Mouse (Mus musculus) heart, postnatal 36 days (tissue): ENCODE measurements around the gene Ccdc102a. TPM values are rescaled to one million over a fixed set of nuclear protein-coding genes. Genes with fewer than 3 reads are reported as not detected.
A peak's percentile ranks its signal among the peaks of the same experiment; 100 is the strongest.

Source experiments
- DNase-seq, 2 experiments: peaks; one replicate each; pipeline ENCODE4 v3.0.0; 2021 to 2022
- intact Hi-C: fragments of 180-260 bp; cut with DNase I; formaldehyde crosslinking; loops from one replicate; pipeline ENCODE4 v1.15.1; 2025
- total RNA-seq, 2 experiments: library from RNA; stranded (reverse); gene quantifications; 2 replicates each; pipeline ENCODE4 v1.2.3; 2021

Gene Ccdc102a
- total RNA-seq, 2 experiments from 2014 or later, result 6.8 to 6.9 TPM

DNA sequence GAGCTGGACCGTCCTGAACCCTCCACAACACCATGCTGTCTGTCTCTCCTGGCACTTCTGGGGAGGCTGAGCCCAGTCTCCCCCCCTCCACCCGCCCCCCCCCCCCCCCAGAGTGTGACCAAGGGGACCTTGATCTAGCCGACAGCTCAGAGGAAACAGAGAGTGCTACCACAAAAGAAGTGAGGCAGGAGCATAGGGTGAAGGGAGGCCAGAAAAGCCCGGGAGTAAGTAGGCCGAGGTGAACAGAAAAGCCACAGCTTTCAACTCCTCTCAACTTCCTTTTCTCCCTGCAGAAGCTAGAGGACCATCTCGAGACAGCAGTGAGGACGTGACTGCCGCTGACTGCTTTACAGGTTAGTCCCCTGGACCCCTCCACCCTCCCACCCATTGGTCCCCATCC lies 5.5 kb upstream of the Ccdc102a start, which contains the start of gene Adgrg5:
Gene Adgrg5 (plus strand): TSS at position 290 of the 400 bp plus-strand sequence.
- no peak for DNase-seq
- intact Hi-C loops, result no loop called here

DNA sequence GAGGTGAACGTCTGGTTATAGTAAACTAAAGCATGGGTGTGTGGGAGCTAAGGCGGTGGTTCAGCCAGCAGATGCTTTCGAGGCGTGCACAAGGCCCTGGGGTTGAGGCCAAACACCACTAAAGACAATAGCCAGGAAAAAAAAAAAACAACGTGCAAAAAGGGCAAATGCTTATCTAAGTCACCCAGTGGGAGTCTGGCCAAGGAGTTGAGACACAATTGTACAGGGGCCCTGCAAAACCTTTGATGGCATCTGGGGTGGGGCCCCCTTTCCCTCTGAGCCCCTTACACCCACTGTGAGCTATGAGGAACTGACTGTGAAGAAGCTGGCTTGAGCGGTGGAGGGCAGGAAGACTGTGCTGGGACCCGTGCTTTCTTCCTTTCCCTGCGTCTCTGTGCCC lies 4.7 kb upstream of the Ccdc102a start:
- peak; percentile 24 to 28 for DNase-seq
- intact Hi-C loops, result no loop called here

DNA sequence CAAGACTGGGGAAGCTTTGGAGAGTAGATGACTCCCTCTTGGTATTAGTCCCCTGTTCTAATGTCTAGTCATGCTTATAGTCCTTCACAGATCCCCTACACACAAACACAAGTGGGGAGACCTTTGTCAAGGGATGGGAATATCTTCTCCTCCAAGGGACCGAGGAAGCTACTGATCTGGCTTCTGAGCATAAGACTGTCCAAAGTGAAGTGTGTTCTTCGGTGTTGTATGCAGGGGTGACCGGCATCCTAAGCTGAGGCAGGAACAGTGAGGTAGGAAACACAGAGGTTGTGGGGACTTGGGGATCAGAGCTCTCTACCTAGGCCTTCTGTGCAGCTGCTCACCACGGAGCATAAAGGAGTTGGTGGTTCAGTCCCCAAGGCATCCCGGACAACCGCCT lies 4.3 kb upstream of the Ccdc102a start:
- no peak for DNase-seq
- intact Hi-C loops, result no loop called here

DNA sequence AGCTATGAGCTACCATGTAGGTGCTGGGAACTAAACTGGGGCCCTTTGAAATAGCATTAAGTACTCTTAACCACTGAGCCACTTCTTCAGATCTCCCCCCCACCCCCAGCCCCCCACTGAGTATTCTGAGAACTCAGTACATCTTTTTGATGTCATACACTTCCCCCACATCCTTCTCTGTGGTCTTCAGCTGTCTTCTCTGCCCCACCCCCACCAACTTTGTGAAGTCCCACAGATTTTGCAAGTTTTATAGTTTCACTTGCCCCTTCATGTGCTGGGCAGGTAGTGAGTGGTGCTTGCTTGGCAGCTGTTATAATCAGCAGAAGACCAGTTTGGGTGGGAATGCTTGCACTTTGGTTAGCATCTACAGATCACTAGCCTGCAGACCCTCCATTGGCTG lies 1.4 kb upstream of the Ccdc102a start:
- DNase-seq, result no peak
- intact Hi-C loops, result no loop called here

DNA sequence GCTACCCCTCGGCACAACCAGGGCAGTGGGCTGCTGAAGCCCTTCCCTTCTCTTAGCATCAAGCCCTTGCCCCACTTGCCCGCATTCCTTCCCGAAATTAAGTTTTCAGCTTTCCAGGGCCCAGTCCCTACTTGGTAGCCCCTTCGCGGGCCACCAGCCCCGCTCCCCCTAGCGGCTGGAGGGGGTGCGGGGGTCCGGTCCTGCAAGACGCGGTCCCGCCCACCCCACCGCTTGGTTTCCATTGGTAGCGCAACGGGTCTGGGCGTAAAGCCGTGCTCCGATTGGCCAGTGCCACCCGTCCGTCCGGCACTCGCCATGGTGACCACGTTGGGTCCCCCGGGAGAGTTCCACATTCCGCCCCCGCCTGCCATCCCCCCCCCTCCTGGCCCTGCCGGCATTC lies 546 bp downstream of the Ccdc102a start:
- peak; percentile 93 for DNase-seq
- intact Hi-C loops, result no loop called here

DNA sequence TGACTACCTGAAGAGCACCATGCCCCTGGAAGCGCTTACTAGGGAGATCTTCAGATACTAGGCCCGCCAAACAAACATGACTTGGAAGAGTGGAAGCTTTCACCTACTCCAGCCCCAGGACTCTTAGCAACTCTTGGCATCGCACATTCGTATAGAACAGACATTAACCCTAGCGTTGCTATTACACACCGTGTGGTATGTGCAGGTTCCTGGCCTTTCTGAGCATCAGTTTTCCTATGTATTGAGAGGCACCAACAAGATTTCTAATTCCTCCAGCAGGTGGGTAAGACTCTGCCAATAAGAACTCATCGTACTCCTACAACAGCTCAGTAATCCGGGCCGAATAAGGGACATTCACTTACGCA lies 956 bp downstream of the Ccdc102a start:
- intact Hi-C loops, result no loop called here
- DNase-seq, result no peak

DNA sequence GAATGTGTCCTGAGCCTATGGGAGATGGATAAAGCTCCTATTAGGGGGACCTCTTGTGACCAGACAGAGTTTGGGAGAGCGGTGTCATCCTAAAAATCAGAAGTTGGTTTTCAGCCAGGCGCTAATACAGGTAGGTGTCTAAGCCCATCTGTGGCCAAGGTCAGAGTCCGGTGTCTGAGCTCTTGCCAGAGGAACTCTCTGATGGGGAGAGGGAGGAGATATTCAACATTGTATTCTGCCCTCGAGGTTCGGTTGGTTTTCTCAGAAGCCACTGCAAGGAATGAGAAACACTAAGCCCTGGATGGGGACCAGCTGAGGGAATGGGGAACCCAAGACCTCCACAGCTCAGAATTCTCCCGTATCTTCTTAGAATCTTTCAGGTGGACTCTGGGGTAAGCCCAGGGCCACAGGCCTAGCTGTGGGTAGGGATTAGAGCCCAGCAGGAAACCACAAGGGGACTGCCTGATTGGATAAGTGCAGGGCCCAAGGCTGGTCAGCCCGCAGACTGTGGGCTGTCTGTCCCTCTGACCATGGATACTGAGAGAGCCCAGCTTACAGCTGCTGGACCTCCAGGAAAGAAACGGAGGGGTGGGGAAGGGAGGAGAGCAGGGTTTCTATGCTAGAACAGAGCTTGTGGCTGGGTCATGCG lies 1.5 kb downstream of the Ccdc102a start:
- intact Hi-C loops, result no loop called here
- no peak for DNase-seq

DNA sequence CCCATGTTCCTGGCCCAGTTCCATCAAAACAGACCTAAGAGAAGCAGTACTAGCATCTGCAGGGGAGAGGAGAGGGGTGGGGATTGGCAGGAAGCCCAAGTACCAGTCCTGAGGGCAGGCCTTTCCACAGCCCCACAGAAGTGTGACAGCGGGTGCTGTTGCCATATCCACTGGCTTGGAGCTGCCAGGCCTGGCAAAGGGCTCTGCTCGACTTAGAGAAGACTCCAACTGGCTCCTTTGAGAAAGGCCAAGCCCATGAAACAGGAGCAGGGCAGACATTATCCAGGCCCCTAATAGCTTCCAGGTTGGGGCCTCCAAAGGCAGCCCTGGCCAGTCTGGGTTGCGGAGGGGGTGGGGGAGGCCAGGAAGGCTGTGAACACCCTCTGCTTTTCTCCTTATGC lies 3.2 kb downstream of the Ccdc102a start:
- no peak for DNase-seq

DNA sequence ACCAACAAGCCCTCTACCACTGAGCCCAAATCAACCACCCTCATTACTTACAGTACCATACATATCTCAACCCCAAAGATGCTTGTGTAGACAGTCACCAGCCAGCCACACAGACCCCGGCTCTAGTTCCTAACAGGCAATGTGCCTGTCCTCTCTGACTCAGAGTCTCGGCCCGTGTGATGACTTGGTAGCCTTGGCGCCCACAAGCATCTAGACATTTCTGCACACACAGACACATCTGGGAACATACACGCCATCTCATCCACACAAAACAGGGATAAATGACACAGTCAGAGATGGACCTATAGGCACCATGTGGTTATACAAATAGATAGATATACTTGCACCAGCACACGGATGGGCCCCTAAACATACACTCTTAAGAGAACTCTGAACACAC lies 3.6 kb downstream of the Ccdc102a start:
- intact Hi-C loops, result no loop called here
- DNase-seq, result no peak

More for the DNA sequence above, 3.2 kb downstream of the Ccdc102a start:
- intact Hi-C loops, result no loop called here

DNA sequence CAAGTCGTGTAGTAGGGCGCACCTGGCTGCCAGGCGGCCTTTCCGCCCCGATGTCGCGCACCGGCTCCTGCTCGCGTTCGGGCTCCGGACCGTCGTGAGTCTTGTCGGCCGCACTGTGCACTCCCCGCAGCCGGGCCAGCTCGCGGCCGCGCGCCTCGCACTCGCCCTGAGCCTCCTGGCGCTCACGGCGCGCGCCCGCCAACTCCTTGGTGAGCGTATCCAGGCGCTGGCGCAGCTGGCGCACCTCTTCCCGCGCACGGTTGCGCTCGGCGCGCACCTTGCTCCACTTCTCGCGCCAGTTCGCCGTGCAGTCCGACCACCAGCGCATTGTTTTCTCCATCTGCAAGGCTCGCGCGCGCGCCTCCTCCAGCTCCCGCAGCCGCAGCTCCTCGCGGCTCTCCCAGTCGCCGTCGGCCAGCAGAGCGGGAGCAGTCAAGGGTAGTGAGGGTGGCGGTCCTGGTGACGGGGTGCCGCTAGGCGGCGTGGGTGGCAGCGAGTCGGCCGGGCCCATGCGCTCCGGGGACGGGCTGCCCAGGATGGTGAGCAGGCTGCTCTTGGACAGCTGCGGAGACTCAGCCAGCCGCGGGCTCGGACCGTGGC lies 4.7 kb downstream of the Ccdc102a start:
- intact Hi-C loops, result no loop called here
- peak; percentile 49 to 51 for DNase-seq

DNA sequence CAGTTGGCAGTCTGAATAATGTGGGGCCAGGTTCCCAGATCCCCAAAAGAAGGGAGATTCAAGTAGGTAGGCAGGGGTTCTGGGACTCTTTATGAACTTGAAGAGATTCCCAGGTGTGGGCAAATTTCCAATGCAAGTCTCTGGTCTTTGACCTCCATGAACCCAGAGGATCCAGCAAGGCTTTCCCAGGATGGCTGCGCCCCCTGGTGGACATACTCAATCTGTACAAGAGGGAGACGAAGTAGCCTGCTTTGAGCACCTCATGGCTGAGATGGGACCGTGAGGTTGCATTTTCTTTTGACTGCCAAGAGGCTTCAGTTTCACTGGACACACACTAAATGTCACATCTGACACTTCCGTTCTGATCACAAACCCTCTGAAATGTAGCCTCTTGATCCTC lies 9.1 kb downstream of the Ccdc102a start:
- intact Hi-C loops, result loop anchor here (1.0 to 2.0 kb wide), 4 partner anchors 35 to 204 kb away; no protein-coding TSS in a partner anchor
- DNase-seq, result peak; percentile 84 to 86

DNA sequence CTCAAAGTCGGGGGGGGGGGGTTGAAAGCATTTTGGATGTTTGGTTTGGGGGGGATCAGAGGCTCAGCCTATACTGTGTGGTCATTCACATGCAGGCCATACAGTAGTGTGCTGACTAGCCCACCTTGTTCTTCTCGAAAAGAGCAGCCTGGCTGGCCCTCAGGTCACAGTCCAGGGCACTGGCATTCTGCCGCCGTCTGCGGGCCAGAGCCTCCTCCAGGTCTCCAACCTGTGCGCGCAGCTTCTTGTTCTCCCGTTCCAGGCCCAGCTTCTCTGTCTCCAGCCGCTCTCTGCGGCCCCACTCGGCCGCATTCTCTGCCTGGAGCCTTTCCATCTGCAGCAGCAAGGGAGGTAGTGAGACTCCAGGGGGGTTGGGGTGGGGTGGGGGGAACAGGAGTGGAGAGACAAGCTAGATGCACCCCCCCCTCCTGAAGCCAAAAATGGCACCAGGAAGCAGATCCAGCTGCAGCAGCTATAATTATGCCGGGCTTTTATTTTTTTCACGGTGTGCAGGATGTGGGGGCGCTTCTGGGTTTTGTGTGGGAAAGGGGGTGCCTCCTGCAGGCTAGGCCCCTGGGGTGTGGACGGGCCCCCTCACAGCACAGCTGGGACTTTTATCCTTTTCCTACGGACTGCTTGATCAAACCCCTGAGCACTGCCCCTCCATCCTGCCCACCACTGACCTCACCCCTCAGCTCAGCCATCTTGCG lies 10.2 kb downstream of the Ccdc102a start:
- DNase-seq, result no peak
- intact Hi-C loops, result loop anchor here (1.0 to 2.0 kb wide), 4 partner anchors 33 to 203 kb away; no protein-coding TSS in a partner anchor

DNA sequence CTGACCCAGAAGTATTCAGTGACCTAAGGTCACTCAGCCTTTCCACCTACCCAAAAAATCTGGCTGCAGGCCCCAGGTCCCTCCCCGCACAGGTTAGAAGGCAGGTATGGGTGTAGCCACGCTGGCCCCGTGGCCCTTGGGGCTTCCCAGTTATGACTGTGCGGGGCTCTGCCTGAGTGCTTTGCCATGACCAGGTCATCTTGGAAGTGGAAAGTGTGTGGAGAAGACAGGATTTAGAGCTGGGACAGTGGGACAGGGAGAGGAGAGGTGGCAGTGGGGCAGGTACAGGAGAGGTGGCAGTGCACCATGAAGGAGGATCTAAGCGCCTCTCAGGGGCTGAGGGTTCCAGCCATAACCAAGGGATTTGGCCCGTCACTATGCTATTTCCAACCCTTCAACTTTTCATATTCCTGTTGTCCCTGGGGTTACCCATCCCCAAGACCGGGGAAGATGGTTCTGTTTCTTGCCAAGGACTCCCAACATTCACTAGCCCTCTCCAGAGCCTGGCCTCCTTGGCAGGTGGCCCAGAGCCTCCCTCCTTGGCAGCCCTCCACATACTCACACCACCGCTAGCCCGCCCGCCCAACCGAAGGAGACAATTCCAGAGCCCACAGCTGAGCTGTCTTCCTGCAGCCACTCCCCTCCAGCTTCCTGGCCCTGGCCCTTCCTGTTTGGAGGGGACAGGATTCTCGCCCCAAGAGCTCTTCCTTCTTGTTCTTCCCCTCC lies 13.3 kb downstream of the Ccdc102a start:
- peak; percentile 87 to 92 for DNase-seq

DNA sequence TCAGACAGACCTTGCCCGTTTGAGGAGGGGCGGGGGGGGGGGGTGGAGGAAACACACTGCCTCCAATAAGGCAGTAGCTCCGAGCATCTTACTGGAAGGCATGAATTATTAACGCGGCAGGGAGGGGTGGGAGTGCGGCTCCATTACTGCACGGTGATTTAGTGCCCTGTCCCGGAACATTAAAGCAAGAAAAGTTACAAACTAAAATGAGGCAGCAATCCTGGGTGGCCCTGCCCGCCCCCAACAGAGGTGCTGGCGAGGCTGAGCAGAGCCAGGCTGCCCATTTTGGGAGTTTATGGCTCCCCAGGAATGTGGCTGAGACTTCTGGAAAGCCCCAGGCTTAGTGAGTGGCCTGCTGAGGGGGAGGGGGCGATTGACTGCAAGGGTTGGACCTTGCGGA lies 14.2 kb downstream of the Ccdc102a start:
- no peak for DNase-seq
- intact Hi-C loops, result no loop called here

More for the DNA sequence above, 13.3 kb downstream of the Ccdc102a start:
- intact Hi-C loops, result loop anchor here (1.0 kb wide), 1 partner anchor 29 kb away; no protein-coding TSS in a partner anchor

DNA sequence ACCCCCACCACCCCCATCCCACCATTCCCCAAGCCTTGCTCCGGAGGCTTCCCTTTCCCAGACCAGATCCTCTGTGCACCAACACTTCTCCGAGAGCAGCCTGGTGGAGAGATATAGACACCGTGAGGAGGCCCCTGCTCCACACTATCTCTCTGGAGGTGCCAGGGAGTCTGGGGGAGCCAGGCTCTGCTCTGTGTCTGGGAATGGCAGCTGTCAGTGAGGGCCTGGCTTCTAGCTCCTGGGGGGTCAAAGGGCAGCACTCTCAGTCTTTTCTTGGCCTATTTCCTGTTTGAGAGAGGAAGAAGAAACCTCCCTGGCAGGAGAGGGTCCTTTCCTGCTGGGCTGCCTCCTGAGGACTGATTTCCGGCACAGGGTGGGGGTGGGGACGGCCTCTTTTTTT lies 16.9 kb downstream of the Ccdc102a start:
- no peak for DNase-seq
- intact Hi-C loops, result no loop called here

DNA sequence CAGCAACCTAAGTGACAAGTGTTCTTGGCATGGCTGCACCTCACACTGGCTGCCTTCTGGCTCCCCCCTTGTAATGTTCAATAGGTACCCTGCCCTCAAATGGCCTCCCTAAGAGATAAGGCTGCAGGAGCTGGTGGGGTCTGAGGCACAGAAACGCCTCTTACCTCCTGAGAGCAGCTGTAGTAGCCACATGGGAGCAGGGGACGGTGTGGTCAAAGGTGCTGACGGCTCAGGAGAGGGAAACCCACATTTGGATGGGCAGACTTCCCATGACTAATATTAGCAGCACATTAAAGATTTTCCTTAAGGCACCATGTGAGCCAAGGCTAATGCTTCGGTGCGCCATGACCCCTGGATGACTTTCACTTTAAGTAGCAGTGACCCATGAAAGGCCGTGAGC lies 17.3 kb downstream of the Ccdc102a start:
- intact Hi-C loops, result no loop called here
- DNase-seq, result peak in 1 of 2 experiments; percentile 42

DNA sequence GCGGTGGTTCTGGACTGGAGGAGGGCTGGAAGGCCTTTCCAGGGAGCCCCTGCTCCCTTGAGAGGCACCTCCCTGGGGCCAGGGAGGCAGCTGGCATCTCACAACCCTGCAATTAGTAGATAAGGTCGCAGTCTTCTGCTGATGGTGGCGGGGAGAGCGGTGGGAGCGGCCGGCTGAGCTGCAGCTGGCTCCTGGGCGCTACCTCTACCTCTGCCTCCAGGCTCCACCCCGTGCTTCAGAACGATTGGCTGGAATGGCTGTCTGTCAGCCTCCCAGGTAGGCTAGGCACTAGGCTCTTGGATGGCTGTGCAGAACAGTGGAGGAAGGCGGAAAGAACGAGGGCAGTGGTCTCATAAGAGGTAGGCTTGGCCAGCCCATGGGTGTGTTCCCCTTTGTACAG lies 18.6 kb downstream of the Ccdc102a start:
- intact Hi-C loops, result no loop called here
- no peak for DNase-seq

DNA sequence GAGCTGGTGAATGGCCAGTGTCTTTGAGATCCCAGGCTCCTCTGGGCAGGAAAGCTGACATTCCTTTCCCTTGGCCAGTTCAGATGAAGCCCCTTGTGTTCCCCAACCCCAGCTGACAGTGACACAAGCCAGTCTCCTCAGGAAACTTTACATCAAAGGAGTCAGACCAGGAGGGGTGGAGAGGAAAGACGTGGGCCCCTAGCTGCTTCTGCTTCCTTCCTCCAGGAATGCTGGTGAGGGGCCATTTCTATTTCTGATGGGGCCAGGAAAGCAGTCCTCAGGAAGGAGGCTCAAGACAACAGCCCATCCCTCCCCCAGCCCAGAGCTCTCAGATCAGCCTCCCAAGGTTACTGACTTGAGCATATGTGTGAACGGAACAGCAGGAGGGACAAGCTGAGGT lies 25.0 kb downstream of the Ccdc102a start:
- DNase-seq, result no peak
- intact Hi-C loops, result no loop called here

DNA sequence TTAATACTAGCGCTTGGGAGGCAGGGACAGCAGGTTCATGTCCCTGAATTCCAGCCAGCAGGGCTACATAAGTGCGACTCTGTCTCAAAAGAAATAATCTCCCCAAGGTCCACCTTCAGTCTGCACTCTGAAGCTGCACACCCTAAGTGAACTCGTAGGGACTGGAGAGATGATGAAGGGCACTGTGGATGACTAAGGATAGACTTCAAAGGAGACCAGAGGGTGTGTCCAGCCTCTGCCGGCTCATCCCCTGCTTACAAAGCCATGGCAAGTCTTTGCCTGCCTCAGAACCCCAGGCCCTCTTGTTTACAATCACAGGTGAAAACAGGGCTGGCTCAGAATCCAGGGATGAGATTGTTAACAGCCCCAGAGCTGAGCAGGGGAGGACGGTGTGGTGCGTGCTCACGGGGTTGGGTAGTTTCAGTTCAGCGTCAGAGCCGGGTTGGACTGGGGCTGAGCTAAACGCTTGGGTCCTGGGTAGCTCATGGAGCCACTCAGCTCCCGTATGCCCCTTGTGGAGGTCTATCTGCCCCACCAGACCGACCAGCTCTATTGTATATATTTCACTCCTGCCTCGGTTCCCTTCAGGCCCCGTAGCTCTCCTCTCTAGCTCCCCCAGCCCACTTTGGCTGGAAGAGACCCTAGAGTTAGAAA lies 29.4 kb downstream of the Ccdc102a start:
- DNase-seq, result no peak
- intact Hi-C loops, result no loop called here

DNA sequence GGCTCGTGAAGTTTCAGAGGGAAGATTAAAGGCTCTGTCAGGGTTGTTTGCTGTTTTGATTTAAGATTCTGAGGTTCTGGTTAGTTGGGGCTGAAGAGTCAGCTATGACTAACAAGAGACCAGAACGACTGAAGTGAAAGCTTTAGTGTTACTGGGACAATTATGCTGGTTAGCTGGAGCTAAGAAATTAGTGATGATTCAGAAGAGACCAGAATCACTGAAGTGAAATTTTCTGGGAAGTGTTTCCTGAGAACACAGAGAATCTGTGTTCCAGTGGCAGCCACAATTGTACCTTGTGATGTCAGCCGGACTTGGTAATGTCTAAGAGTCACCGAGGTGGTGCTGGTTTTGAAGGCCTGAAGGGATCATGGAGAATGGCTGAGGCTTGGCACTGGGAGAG lies 37.2 kb downstream of the Ccdc102a start:
- intact Hi-C loops, result no loop called here
- no peak for DNase-seq

DNA sequence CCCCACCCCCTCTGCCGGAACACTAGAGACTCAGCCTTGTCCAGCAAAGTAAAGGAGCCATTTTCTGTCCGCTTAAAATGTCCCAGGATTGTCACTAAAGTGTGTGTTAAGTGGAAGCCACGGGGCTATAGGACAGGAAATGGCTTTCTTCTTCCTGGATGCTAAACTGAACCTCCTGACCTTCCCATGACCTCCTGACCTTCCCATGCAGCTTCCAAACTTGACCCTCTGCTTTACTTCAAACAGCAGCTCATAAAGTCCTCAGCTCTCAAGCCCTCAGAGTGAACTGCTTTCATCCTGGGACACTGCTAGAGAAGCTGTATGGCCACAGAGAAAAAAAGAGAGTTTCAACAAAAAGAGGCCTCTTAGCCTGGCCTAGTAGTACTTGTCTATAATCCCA lies 41.1 kb downstream of the Ccdc102a start:
- DNase-seq, result no peak
- intact Hi-C loops, result no loop called here
